Mouse (Mus musculus) cortical plate, adult 2 months (tissue): ENCODE data around the gene Gpatch1. TPM values are rescaled to one million over a fixed set of nuclear protein-coding genes. Genes with fewer than 3 reads are reported as not detected.

Source experiments
- H3K27ac ChIP-seq: fragments of 200-500 bp; 2 replicates; pipeline ENCODE4 v1.5.1; 2012; ENCODE audit warnings: low read length, control low read depth, inconsistent platforms; ENCODE audit not compliant: insufficient read depth
- H3K4me1 ChIP-seq: fragments of 200-500 bp; 2 replicates; pipeline ENCODE4 v1.6.1; 2011; ENCODE audit warnings: low read length; ENCODE audit not compliant: control insufficient read depth, insufficient read depth
- H3K4me3 ChIP-seq: fragments of 200-500 bp; 2 replicates; pipeline ENCODE4 v1.5.1; 2011; ENCODE audit warnings: mild to moderate bottlenecking, low read length, control low read depth; ENCODE audit not compliant: insufficient read depth
- CTCF ChIP-seq: fragments of 200-500 bp; IDR thresholded peaks from 2 replicates; pipeline ENCODE4 v1.5.1; 2011; ENCODE audit warnings: mild to moderate bottlenecking, control low read depth, low read length; ENCODE audit not compliant: insufficient read depth; ENCODE audit errors: extremely low read depth
- POLR2A ChIP-seq: fragments of 200-500 bp; IDR thresholded peaks from 2 replicates; pipeline ENCODE4 v1.6.1; 2011; ENCODE audit warnings: mild to moderate bottlenecking, low read length, control low read depth; ENCODE audit not compliant: insufficient read depth; ENCODE audit errors: extremely low read depth
- polyA plus RNA-seq: library from polyadenylated mRNA; depleted of rRNA; stranded (reverse); fragments of >200 nt; gene quantifications from 2 replicates; pipeline ENCODE4 v1.2.3, GENCODE M21; 2012

The Gpatch1 gene
- polyA plus RNA-seq, 1 experiment = 21.7 TPM

DNA sequence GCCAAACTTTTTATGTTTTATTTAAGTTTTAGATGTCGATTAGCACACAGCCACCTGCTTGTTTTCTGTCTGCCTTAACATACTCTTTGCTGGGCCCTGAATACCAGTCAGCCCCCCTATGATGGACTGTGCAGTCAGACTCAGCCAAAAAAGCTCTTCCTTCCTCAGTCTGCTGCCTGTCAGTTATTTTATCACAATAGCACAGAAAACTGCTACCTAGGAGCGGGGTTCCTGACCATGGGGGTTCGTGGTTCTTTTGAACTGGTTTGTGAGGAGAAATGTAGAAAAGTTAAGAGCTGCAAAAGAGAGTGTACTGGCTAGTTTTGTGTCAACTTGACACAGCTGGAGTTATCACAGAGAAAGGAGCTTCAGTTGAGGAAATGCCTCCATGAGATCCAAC is 39.3 kb downstream of the Gpatch1 start:
- Histone ChIP-seq H3K4me1 (no peaks in the 10 kb centered on the region), H3K27ac (no peak overlapping the region), H3K4me3 (no peak overlapping the region)
- TF ChIP-seq POLR2A = no peak
- no peak for TF ChIP-seq CTCF

DNA sequence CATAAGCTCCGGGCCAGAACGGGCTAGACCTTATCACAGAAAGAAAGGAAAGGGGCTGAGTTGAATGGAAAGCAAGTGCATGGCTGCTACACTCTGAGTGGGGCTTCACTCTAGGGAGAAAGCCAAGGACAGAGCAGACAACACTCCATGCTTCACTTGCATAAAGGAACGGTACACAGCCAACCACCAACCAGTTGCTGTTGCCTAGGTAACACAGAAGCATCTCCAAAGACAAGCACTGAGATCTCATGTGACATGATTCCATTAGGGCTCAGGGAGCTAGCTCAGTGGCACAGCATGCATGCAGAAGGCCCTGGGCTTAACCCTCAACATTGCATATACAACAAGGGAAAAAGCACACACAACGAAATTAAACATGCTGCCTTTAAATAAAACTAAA is 40.8 kb downstream of the Gpatch1 start:
- Histone ChIP-seq H3K4me3 (no peak overlapping the region), H3K27ac (no peak overlapping the region), H3K4me1 (no peaks in the 10 kb centered on the region)
- TF ChIP-seq CTCF = no peak
- no peak for TF ChIP-seq POLR2A

DNA sequence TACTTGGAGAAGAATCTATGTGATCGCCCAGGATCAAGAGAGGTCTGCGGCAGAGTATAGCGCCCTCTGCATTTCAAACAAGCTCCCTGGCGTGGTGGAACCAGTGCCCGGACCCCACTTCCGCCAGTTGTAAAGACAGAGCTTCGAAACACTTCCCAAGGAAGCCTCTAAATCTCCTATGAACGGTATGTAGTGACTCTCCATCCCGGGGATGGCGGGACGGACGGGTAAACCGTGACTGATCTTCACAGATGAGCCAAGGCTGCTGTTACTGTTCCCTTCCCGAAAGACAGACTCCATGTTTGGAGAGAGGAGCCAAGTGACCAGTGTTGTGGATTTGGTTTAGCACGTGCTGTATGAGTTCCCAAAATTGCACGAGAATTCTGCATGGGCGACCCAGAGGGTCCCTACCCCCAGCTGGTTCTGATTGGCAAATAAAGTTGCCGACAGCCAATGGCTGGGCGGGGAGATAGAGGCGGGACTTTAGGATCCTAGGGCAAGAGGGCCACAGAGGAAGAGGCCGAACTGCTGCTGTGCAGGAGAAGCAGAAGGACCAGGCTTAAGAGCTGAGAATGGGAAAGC is 48.7 kb downstream of the Gpatch1 start:
- TF ChIP-seq POLR2A (no peak), CTCF (0 out of 2 replicates have a peak, but pooled peaks have one; percentile 11)
- Histone ChIP-seq H3K27ac (no peak overlapping the region), H3K4me1 (no peaks in the 10 kb centered on the region), H3K4me3 (peak overlapping the region; percentile 13)

DNA sequence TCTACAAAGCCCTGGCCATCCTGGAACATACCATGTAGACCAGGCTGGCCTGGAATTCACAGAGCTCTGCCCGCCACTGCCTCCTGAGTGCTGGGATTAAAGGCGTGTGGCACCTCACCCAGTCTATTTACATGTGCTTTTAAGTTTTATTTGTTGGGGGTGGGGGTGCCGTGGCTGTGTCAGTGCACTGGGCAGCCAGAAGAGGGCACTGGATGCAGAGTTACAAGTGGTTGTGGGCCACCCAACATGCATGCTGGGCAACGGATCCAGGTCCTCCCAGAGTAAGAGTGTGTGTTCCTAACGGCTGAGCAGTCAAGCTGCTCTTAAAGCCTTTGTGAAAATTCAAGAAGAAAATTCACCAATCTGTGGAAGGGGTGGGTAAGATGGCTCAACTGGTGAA is 50.4 kb downstream of the Gpatch1 start:
- H3K4me3 ChIP-seq = no peak overlapping the region
- TF ChIP-seq CTCF (no peak), POLR2A (no peak)
- no peak overlapping the region for H3K27ac ChIP-seq
- H3K4me1 ChIP-seq = no peaks in the 10 kb centered on the region

DNA sequence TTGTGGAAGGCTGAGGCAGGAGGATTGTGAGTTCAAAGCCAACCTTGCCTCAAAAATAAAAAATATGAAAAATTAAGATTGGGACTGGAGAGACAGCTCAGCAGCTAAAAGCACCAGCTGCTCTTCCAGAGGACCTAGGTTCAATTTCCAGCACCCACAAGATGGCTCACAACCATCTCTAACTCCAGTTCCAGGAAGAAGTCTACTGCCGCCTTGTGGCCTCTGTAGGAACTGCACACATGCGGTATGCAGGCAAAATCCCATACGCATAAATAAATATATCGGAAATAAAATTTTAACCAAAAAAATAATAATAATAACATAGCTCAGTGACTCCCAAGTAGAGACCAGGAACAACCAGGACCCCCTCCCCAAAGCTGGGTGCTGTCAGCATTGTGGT is 51.6 kb downstream of the Gpatch1 start:
- H3K4me1 ChIP-seq = no peaks in the 10 kb centered on the region
- TF ChIP-seq CTCF (0 out of 2 replicates have a peak, but pooled peaks have one; percentile 10), POLR2A (no peak)
- H3K4me3 ChIP-seq = no peak overlapping the region
- H3K27ac ChIP-seq = no peak overlapping the region

DNA sequence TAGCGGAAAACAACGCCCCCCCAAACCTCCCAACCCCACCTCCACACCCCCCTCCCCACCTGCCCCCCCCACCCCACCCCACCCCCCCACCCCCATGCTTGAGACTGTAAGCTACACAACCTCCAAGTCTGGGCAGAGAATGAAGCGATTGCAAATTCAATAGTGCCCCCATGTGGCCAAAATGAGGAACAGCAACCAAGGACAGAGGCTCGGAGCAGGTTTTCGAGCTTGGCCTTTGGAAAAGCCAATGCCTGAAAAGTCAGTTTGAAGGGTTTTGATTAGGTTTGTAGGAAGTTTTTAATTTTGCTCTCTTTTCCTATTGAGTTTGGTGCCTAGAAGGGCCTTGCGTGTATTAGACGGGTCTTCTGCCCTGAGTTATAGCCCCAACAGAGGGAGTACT is 53.5 kb downstream of the Gpatch1 start:
- Histone ChIP-seq H3K4me1 (no peaks in the 10 kb centered on the region), H3K27ac (no peak overlapping the region), H3K4me3 (no peak overlapping the region)
- peak; percentile 70 for TF ChIP-seq CTCF
- no peak for TF ChIP-seq POLR2A

DNA sequence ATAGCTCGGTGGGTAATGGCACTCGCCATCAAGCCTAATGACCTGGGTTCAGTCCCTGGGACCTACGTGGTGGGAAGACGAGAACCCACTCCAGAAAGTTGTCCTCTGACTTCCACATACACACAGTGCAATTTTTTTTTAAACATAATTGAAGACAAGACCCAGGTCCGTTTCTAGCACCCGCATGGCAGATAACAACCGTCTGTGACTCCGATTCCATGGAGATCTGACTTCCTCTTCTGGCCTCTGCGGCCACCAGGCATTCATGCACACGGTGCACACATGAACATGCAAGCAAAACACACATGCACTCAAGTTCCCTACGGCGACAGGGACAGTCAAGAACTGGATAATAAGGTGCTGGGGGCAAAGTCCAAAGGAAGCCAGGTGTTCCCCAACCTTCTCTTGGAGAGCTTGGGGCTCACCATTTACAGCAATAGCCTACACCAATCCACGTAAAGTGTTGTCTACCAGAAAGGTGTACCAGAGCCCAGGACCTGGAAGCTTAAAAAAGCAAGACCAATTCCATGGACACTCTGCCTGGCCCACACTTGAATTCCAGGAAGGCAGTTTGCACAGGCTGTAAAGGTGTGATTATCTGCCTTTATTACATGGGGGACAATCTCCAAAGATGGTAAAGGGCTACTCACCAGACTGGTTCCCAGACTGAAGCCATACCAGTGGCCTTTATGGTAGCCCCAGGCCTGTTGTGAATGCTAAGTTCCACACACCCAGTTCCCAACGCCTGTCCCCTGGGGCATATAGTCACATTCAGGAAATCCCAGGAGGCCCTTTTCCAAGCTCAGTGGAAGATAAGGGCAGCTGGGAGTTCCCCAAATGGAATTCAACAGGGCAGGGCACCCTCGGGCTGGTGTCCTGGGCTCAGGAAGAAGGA is 54.4 kb downstream of the Gpatch1 start:
- Histone ChIP-seq H3K4me1 (no peaks in the 10 kb centered on the region), H3K4me3 (no peak overlapping the region), H3K27ac (no peak overlapping the region)
- no peak for TF ChIP-seq POLR2A
- TF ChIP-seq CTCF = no peak

DNA sequence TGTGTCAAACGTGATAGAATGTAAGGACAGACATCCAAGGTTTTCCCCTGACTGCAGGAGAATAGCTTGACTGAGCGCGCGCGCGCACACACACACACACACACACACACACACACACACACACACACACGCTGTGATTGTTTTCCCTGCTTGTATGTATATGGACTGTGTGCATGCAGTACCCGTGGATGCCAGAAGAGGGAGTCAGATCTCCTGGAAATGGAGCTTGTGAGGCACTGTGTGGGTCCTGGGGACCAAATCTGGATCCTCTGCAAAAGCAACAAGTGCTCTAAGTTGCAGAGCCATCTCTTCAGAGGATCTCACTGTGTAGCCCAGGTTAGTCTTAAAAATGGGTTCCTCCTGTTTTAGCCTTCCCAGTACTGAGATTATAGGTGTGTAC is 58.9 kb downstream of the Gpatch1 start:
- TF ChIP-seq POLR2A (no peak), CTCF (peak; percentile 18; the same call in 1 of the 2 replicates)
- no peak overlapping the region for H3K27ac ChIP-seq
- H3K4me1 ChIP-seq = no peaks in the 10 kb centered on the region
- H3K4me3 ChIP-seq = no peak overlapping the region

DNA sequence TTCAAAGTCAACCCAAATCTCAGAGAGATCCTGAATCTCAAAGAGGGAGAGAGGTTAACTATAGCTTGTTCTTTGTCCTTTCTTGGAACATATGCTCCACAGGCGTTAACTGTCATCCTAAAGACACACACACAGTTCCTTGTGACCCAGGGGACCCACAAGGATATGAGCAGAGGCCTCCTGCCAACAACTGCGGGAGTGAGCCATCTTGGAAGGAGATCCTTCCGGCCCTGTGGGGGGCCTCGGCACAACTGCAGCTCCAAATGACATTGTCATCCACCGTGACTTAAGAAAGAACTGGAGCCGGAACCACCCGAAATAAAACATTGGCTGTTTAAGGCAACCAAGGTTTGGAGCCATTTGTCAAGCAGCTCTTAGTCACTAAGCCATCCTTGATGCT is 59.9 kb downstream of the Gpatch1 start:
- TF ChIP-seq CTCF (no peak), POLR2A (no peak)
- Histone ChIP-seq H3K4me3 (no peak overlapping the region), H3K4me1 (no peaks in the 10 kb centered on the region), H3K27ac (no peak overlapping the region)
